Mouse (Mus musculus): ENCODE results near the gene Tprkb. TPM values are rescaled to one million over a fixed set of nuclear protein-coding genes. Genes with fewer than 3 reads are reported as not detected.
A peak's percentile ranks its signal among the peaks of the same experiment; 100 is the strongest.
"Not testable (repeated sequence)": the region's sequence is repeated elsewhere in the genome, so short reads cannot be mapped to it uniquely, and the experiment has no call there.

Tprkb gene
- 25.0 and 26.7 TPM in 2 replicates for polyA plus RNA-seq (2015; fragmentation: Nextera tagmentation; extraction: Ambion mirVana)

DNA sequence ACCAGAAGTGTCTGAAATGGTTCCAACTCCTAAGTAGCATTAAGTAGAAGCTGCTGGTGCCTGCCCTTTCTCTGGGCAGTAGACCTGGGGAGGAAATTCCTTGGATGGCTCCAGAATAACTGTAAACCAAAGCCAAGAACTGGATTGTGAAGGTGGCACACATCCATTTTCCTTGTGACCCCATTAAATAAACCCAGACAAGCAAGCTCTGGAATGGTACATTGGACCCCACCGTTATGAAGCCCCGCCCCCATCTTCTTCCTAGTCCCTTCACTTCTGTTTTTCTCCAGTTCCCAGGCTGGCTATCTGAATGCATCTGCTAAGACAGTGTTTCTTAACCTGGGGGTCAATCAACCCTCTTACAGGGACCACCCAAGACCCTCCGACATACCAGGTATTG is at the start of gene Tprkb:
Gene Tprkb (plus strand): TSS at position 279 of the 400 bp plus-strand sequence.
- TF ChIP-seq EP300 (IDR thresholded peaks at IDR 0.05; ENCODE audit: low read depth) (no peak), CTCF (IDR thresholded peaks at IDR 0.05; ENCODE audit: low read depth) (no peak)
- peak within 1 kb of the TSS; percentile 49; the same call in 1 of the 2 replicates for H3K27ac ChIP-seq (ENCODE audit: low read depth)
- H3K9me3 ChIP-seq (ENCODE audit: low read length): no peaks in the 10 kb centered on the region
- DNase-seq (no peak), ATAC-seq (no peak)
- H3K9ac ChIP-seq (replicated peaks): no peak within 1 kb of the TSS
- 52% methylated on average over 3 of the region's 3 CpGs for WGBS (ENCODE audit: insufficient replicate concordance)
- no peaks in the 10 kb centered on the region for H3K36me3 ChIP-seq (replicated peaks; ENCODE audit: insufficient read depth, low read length)
- H3K4me1 ChIP-seq (ENCODE audit: insufficient read depth): peaks cover 39% of the 10 kb centered on the region
- no peaks in the 10 kb centered on the region for H3K27me3 ChIP-seq (ENCODE audit: insufficient read depth, low read length)
- peak within 1 kb of the TSS; percentile 42 for H3K4me2 ChIP-seq (ENCODE audit: low read depth, low read length)
- no peak within 1 kb of the TSS for H3K4me3 ChIP-seq (ENCODE audit: low read depth, low read length)

DNA sequence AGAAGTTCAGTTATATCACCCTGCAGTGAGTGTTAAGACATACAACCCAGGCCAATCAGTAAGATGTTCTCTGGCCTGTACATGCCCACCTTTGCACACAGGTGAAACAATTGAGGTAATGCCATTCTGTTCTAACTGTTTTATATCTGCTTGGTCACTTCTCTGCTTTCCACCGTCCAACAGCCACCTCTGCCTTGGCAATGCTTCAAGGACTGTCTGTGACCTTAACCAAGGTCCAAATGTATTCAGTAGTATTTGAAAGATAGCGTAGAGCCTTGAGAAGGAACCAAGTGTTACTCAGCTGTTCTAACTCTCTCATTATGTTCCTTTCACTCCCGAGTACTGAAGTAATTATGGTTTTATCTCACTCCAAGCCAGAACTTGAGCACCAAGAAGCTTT is 49.1 kb upstream of the Tprkb start:
- 61% methylated on average over 3 of the region's 3 CpGs for WGBS (ENCODE audit: insufficient replicate concordance)
- TF ChIP-seq EP300 (IDR thresholded peaks at IDR 0.05; ENCODE audit: low read depth): no peak
- TF ChIP-seq CTCF (IDR thresholded peaks at IDR 0.05; ENCODE audit: low read depth): no peak

DNA sequence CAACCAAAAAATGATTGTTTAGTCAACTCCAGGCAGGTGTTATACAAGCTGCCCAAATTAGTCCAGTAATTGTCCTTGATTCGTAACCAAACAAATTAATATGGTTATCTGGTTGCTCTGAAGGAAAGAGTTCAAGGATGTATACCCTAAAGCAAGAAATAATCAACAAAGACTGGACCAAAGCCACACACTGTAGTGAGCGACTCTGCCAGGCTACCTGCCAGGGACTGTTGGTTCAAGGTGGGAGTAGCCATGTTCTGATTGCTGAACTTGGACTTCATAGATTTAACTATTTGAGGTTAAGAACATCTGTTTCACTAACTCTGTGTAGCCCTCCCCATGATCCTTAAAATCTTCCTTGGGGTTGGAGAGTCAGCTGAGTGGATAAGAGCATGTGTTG is 48.5 kb upstream of the Tprkb start:
- H3K9me3 ChIP-seq (ENCODE audit: low read length): no peaks in the 10 kb centered on the region
- no peak overlapping the region for H3K4me3 ChIP-seq (ENCODE audit: low read depth, low read length)
- no peak overlapping the region for H3K9ac ChIP-seq (replicated peaks)
- ATAC-seq (no peak), DNase-seq (no peak)
- 61% methylated on average over 2 of the region's 2 CpGs for WGBS (ENCODE audit: insufficient replicate concordance)
- no peak overlapping the region for H3K4me2 ChIP-seq (ENCODE audit: low read depth, low read length)
- H3K36me3 ChIP-seq (replicated peaks; ENCODE audit: insufficient read depth, low read length): no peaks in the 10 kb centered on the region
- TF ChIP-seq EP300 (IDR thresholded peaks at IDR 0.05; ENCODE audit: low read depth): no peak
- no peak for TF ChIP-seq CTCF (IDR thresholded peaks at IDR 0.05; ENCODE audit: low read depth)
- H3K4me1 ChIP-seq (ENCODE audit: insufficient read depth): no peaks in the 10 kb centered on the region
- no peak overlapping the region for H3K27ac ChIP-seq (ENCODE audit: low read depth)
- no peaks in the 10 kb centered on the region for H3K27me3 ChIP-seq (ENCODE audit: insufficient read depth, low read length)

More for the DNA sequence above, 49.1 kb upstream of the Tprkb start:
- DNase-seq (no peak), ATAC-seq (no peak)
- Histone ChIP-seq H3K27me3 (ENCODE audit: insufficient read depth, low read length) (no peaks in the 10 kb centered on the region), H3K9me3 (ENCODE audit: low read length) (no peaks in the 10 kb centered on the region), H3K27ac (ENCODE audit: low read depth) (no peak overlapping the region), H3K36me3 (replicated peaks; ENCODE audit: insufficient read depth, low read length) (no peaks in the 10 kb centered on the region), H3K4me1 (ENCODE audit: insufficient read depth) (no peaks in the 10 kb centered on the region), H3K4me3 (ENCODE audit: low read depth, low read length) (no peak overlapping the region), H3K4me2 (ENCODE audit: low read depth, low read length) (no peak overlapping the region), H3K9ac (replicated peaks) (no peak overlapping the region)

DNA sequence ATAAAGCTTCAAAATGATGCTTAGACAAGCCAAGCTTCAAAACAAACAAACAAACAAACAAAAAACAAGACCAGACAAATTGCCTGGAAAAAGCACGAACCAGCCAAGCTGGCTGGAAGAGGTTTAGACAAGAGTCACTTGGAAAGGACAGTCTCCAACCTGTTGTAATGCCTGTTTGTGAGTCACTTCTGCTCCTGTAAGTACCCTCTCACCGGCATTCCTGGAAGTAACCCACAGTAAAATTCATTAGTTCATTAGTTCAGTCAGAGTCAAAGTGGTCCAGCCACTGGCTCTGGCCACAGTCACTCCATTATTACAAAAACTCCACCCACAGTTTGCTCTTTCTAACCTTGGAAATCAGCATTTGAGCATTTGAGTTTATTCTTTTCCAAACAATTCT is 47.8 kb upstream of the Tprkb start:
- Histone ChIP-seq H3K9ac (replicated peaks) (no peak overlapping the region), H3K27ac (ENCODE audit: low read depth) (no peak overlapping the region), H3K4me1 (ENCODE audit: insufficient read depth) (no peaks in the 10 kb centered on the region), H3K36me3 (replicated peaks; ENCODE audit: insufficient read depth, low read length) (no peaks in the 10 kb centered on the region), H3K27me3 (ENCODE audit: insufficient read depth, low read length) (no peaks in the 10 kb centered on the region), H3K4me2 (ENCODE audit: low read depth, low read length) (no peak overlapping the region), H3K9me3 (ENCODE audit: low read length) (no peaks in the 10 kb centered on the region), H3K4me3 (ENCODE audit: low read depth, low read length) (no peak overlapping the region)
- WGBS (ENCODE audit: insufficient replicate concordance): 74% methylated on average over 2 of the region's 2 CpGs
- TF ChIP-seq EP300 (IDR thresholded peaks at IDR 0.05; ENCODE audit: low read depth) (no peak), CTCF (IDR thresholded peaks at IDR 0.05; ENCODE audit: low read depth) (no peak)
- DNase-seq (no peak), ATAC-seq (no peak)

DNA sequence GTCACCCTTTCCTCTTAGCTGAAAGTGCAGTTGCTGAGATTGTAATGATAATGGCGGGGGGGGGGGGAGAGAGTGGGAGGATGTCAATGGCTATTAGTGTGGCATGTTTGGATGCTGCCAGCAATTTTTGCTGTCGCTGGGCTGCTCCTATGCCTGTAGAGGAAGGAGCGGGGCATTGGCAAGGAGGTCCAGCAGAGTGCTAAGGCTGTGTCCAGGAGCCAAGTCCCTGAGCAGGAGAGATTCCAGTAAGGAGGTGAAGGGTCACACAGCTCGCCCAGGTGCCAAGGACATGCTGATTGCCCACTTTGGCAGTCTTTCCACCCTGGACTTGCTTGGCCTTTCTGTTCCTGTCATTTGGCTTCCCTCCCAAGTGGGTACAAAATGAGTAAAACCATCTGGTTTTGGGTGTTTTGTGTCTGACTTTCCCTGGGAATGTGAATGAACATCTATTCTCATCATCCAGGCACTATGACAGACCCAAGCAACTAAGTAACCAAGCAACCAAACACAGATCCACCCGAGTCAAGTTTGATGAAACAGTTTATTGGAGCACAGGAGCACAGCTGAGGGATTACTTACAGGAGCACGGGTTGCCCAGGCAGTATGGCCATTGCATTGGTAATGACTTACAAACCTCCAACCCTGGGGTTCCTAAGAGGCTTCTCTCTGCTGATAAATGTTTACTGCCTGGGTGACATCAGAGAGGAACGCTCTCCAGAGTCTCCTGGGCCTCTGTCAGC is 46.6 kb upstream of the Tprkb start:
- 53% methylated on average over 4 of the region's 7 CpGs for WGBS (ENCODE audit: insufficient replicate concordance)
- DNase-seq; H3K9me3 ChIP-seq (ENCODE audit: low read length); H3K9ac ChIP-seq (replicated peaks); H3K4me3 ChIP-seq (ENCODE audit: low read depth, low read length); H3K36me3 ChIP-seq (replicated peaks; ENCODE audit: insufficient read depth, low read length); H3K27me3 ChIP-seq (ENCODE audit: insufficient read depth, low read length); H3K4me1 ChIP-seq (ENCODE audit: insufficient read depth); H3K4me2 ChIP-seq (ENCODE audit: low read depth, low read length); ATAC-seq; H3K27ac ChIP-seq (ENCODE audit: low read depth): not testable (repeated sequence)

DNA sequence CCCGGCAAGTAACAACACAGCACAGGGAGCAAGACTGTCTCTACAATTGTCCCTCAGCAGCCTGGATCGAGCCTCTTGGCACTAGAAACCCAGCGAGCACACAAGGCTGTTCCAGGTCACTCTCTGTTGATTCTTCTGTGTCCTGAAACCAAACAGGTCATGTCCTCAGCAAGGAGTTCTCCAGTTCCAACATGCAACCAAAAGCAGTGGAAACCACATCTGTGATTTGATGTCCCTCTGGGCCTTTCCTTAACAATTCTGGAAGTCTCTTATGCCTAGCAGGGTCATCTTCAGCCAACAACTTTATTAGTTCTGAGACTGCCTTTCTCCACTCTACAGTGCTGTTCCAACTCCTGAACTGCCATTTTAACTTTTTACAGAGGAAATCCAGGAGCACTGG is 45.5 kb upstream of the Tprkb start:
- H3K9ac ChIP-seq (replicated peaks); H3K4me1 ChIP-seq (ENCODE audit: insufficient read depth); H3K27ac ChIP-seq (ENCODE audit: low read depth); H3K4me3 ChIP-seq (ENCODE audit: low read depth, low read length); H3K36me3 ChIP-seq (replicated peaks; ENCODE audit: insufficient read depth, low read length); H3K27me3 ChIP-seq (ENCODE audit: insufficient read depth, low read length); H3K9me3 ChIP-seq (ENCODE audit: low read length); H3K4me2 ChIP-seq (ENCODE audit: low read depth, low read length); DNase-seq; ATAC-seq: not testable (repeated sequence)
- WGBS (ENCODE audit: insufficient replicate concordance): 79% methylated on average over 3 of the region's 3 CpGs

DNA sequence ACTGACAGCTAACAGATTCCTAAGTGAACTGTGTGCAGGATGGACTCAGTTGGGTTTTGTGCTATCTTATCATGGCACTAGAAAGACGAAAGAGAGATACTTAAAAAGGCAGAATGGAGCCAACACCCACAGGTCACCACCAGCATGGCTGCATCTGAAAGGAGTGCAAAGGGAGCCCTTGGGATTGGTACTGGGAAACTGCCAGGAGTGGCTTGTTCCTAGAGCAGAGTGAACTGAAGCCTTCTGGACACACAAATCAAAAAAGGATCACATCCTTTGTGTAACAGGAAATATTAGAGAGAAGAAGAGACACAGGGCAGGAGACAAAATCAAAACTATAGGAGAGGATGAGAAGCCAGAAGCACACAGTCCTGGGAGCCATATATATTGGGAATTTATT is 44.7 kb upstream of the Tprkb start:
- H3K9ac ChIP-seq (replicated peaks); DNase-seq; H3K4me1 ChIP-seq (ENCODE audit: insufficient read depth); H3K27ac ChIP-seq (ENCODE audit: low read depth); H3K4me3 ChIP-seq (ENCODE audit: low read depth, low read length); H3K9me3 ChIP-seq (ENCODE audit: low read length); ATAC-seq; H3K36me3 ChIP-seq (replicated peaks; ENCODE audit: insufficient read depth, low read length); H3K4me2 ChIP-seq (ENCODE audit: low read depth, low read length); H3K27me3 ChIP-seq (ENCODE audit: insufficient read depth, low read length): not testable (repeated sequence)
- WGBS (ENCODE audit: insufficient replicate concordance): 42% methylated on average over 1 of the region's 1 CpGs

Data from liver, postnatal 0 days (tissue).